Mouse (Mus musculus) mesoderm, embryonic 11.5 days (tissue): ENCODE measurements around the gene Me1.

Source experiments
- DNase-seq: peaks from one replicate; pipeline ENCODE4 v3.0.0-alpha.2; 2012; ENCODE audit warnings: low read depth, low spot score

Gene Me1

DNA sequence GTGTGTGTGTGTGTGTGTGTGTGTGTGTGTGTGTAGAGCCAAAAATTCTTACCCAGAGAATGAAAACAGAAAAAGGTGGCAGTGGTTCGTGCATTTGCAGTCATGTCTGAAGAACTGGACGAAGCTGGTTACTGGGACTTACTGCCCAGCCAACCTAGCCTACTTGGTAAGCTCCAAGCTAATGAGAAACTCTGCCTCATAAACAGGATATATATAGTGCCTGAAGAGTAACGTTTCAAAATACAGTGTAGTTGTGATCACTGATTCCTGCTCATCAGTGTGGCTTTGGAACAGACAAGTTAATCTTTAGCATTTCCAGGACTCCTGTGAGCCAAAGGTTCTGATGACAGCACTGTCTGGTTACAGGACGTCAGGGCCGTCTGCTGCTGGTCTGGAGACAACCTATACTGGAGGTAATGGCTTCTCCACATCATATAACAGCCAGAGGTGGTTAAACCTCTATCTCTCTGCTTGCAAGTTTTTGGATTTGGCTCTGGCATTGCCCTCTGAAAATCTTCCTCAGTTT is 146.1 kb downstream of the Me1 start:
- DNase-seq = no peak

DNA sequence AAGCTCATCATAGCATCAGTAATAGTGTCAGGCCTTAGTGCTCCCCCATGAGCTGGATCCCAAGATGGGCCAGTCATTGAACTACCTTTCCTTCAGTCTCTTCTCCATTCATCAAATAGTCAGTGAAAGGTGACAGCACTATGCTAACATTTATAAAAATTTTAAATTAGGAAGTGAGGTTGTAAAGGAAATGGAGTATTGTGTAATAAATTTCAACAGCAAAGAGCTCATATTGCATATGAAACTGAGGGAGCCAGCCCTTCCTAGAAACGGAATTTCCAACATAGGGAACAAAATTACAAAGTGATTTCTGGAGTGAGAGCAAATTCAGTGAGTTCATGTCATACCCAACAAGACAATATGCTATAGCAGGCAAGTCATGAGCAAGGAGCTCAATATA is 151.2 kb downstream of the Me1 start:
- DNase-seq = no peak

GRCm38 (mm10) chr9:86543451-86543850 is 152.3 kb downstream of the Me1 start:
- DNase-seq = no peak

- no peak for DNase-seq
These were observed 161.7 kb downstream of the Me1 start for GRCm38 (mm10) chr9:86534071-86534470.
